Comparison of ENCODE assay signal across 19 mouse cellular contexts in the genomic region with DNA sequence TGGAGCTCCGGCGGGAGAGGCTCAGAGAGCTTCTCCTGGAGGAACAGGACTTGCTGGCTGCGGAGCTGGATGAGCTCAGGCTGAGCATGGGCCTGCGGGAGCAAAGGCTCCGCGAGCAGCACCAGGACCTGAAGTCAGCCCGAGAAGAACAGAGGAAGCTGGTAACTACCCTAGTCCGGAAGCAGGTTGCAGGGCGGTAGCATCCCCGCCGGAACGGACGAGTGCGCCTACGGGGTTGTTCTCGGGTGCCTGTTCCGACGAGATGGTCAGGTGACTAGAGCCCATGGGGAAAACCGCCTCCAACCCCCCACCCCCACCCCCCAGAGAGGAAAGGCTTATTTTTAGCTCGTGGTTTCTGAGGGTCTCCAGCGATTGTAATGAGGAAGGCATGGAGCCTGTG. TPM values are rescaled to one million over a fixed set of nuclear protein-coding genes. Genes with fewer than 3 reads are reported as not detected.
DNase-seq lines count a peak whose midpoint lies in the region; ATAC-seq and TF ChIP-seq lines count a peak whose summit lies in the region.
"Had no signal": no experiment of that assay in that cellular context is flagged by ENCODE, and none has a peak within 500 bp of the region (broad histone marks: within the 10 kb centered on the region; RNA-seq: fewer than 3 reads in every experiment).

No protein-coding gene starts in this region.

- TF ChIP-seq EP300 in ES-Bruce4 (IDR thresholded peaks at IDR 0.05; ENCODE audit: insufficient read depth, low read depth, low read length): no peak

- no peaks in the 10 kb centered on the region for H3K9me3 ChIP-seq in liver, embryonic 11.5 days (ENCODE audit: control insufficient read depth, low read length)
- H3K9me3 ChIP-seq in ES-Bruce4 (replicated peaks; ENCODE audit: control insufficient read depth, insufficient read depth, low read length, poor library complexity, severe bottlenecking): no peaks in the 10 kb centered on the region
- H3K9me3 ChIP-seq in liver, embryonic 15.5 days (replicated peaks): no peaks in the 10 kb centered on the region
- H3K9me3 ChIP-seq: heart, embryonic 15.5 days had no signal

- H3K9ac ChIP-seq in liver, embryonic 11.5 days (ENCODE audit: low read depth, low read length): no peak overlapping the region
- H3K9ac ChIP-seq in ES-Bruce4 (ENCODE audit: low read depth, poor library complexity, severe bottlenecking): peak overlapping the region; percentile 40; the same call in 1 of the 2 replicates
- no peak overlapping the region for H3K9ac ChIP-seq in liver, embryonic 15.5 days
- H3K9ac ChIP-seq: heart, embryonic 15.5 days; liver, embryonic 14.5 days had no signal

- no peak for ATAC-seq in liver, embryonic 11.5 days (replicated peaks; ENCODE audit: low FRiP score)
- ATAC-seq in liver, embryonic 15.5 days (ENCODE audit: insufficient read depth): no peak
- ATAC-seq: forebrain, embryonic 14.5 days; hindbrain, postnatal 0 days; lung, postnatal 0 days; midbrain, embryonic 16.5 days had no signal

- H3K4me3 ChIP-seq in liver, embryonic 11.5 days (ENCODE audit: low read depth, low read length): peak overlapping the region; percentile 0; the same call in 1 of the 2 replicates
- peak overlapping the region; percentile 25 for H3K4me3 ChIP-seq in ES-Bruce4 (ENCODE audit: low read depth, low read length)
- H3K4me3 ChIP-seq in liver, embryonic 15.5 days (replicated peaks): peak overlapping the region; percentile 15; the same call in 1 of the 2 replicates

- no peak for DNase-seq in liver, embryonic 11.5 days (ENCODE audit: low spot score)
- no peak for DNase-seq in liver
- peak; percentile 47 for DNase-seq in CD4-positive helper T cell, adult 2 months (ENCODE audit: low read depth, low spot score)
- no peak for DNase-seq in adrenal gland, postnatal 36 days
- no peak for DNase-seq in lung, postnatal 25 days (ENCODE audit: low spot score)
- DNase-seq: cerebellum, adult 9-10 months; gastrocnemius, postnatal 14 days; heart, postnatal 4 days; kidney, adult 18-20 months; kidney, postnatal 10 days; layer of hippocampus, postnatal 36 days had no signal

- WGBS in liver, embryonic 11.5 days: 60% methylated on average over 21 of the region's 21 CpGs
- WGBS in liver, embryonic 15.5 days (ENCODE audit: insufficient replicate concordance): 60% methylated on average over 21 of the region's 21 CpGs

- H3K27ac ChIP-seq in liver, embryonic 11.5 days (ENCODE audit: low read depth, low read length): no peak overlapping the region
- H3K27ac ChIP-seq in ES-Bruce4 (ENCODE audit: insufficient read depth, low read length): no peak overlapping the region
- no peak overlapping the region for H3K27ac ChIP-seq in liver, embryonic 15.5 days (replicated peaks)
- H3K27ac ChIP-seq: heart, embryonic 15.5 days; hindbrain, postnatal 0 days; liver, embryonic 14.5 days had no signal

- no peak for TF ChIP-seq CTCF in ES-Bruce4 (IDR thresholded peaks at IDR 0.05; ENCODE audit: low read depth, low read length)

- peaks cover 6% of the 10 kb centered on the region for H3K4me1 ChIP-seq in liver, embryonic 11.5 days (replicated peaks; ENCODE audit: control insufficient read depth, insufficient read depth, low read length)
- peaks cover 2% of the 10 kb centered on the region for H3K4me1 ChIP-seq in ES-Bruce4 (ENCODE audit: control insufficient read depth, insufficient read depth, low read length)
- peaks cover 20% of the 10 kb centered on the region for H3K4me1 ChIP-seq in liver, embryonic 15.5 days (replicated peaks)

- no peak for TF ChIP-seq POLR2A in ES-Bruce4 (IDR thresholded peaks at IDR 0.05; ENCODE audit: insufficient read depth, low read length)

- no peaks in the 10 kb centered on the region for H3K27me3 ChIP-seq in liver, embryonic 11.5 days (replicated peaks; ENCODE audit: control insufficient read depth, insufficient read depth, low read length)
- no peaks in the 10 kb centered on the region for H3K27me3 ChIP-seq in ES-Bruce4 (ENCODE audit: control insufficient read depth, insufficient read depth, low read length, poor library complexity, severe bottlenecking)
- no peaks in the 10 kb centered on the region for H3K27me3 ChIP-seq in liver, embryonic 15.5 days
- H3K27me3 ChIP-seq: heart, embryonic 15.5 days had no signal

- peak overlapping the region; percentile 35 for H3K4me2 ChIP-seq in liver, embryonic 11.5 days
- peak overlapping the region; percentile 30 for H3K4me2 ChIP-seq in liver, embryonic 15.5 days

- H3K36me3 ChIP-seq in liver, embryonic 11.5 days (ENCODE audit: control insufficient read depth, insufficient read depth, low read length): peaks cover 14% of the 10 kb centered on the region
- H3K36me3 ChIP-seq in ES-Bruce4 (ENCODE audit: control insufficient read depth, insufficient read depth, low read length, poor library complexity, severe bottlenecking): peaks cover 12% of the 10 kb centered on the region
- H3K36me3 ChIP-seq in liver, embryonic 15.5 days (replicated peaks): peaks cover 34% of the 10 kb centered on the region

RNA-seq across cellular contexts. Expression of gene Tchp, which starts 1.8 kb away (rescaled TPM):
- polyA plus RNA-seq in liver, embryonic 11.5 days (2014; fragmentation: Nextera tagmentation; extraction: Ambion mirVana): 7.9 and 11.4 TPM in 2 replicates
- polyA plus RNA-seq in ES-Bruce4 (2011; ENCODE audit: insufficient read depth, insufficient read length, low read depth, missing spikeins): 11.2 and 11.5 TPM in 2 replicates
- 2.9 and 3.2 TPM in 2 replicates for polyA plus RNA-seq in liver, embryonic 15.5 days (2015; fragmentation: Nextera tagmentation; extraction: Ambion mirVana)
- total RNA-seq in adrenal gland, postnatal 36 days (2021): 1 to 10 TPM; 7.6 to 8.9 TPM

RNA-seq across cellular contexts. Expression of gene Gltp, which starts 18.6 kb away (rescaled TPM):
- 51.3 and 53.4 TPM in 2 replicates for polyA plus RNA-seq in liver, embryonic 11.5 days (2014; fragmentation: Nextera tagmentation; extraction: Ambion mirVana)
- 60.0 and 61.9 TPM in 2 replicates for polyA plus RNA-seq in ES-Bruce4 (2011; ENCODE audit: insufficient read depth, insufficient read length, low read depth, missing spikeins)
- polyA plus RNA-seq in liver, embryonic 15.5 days (2015; fragmentation: Nextera tagmentation; extraction: Ambion mirVana): 36.2 and 36.8 TPM in 2 replicates
- total RNA-seq in adrenal gland, postnatal 36 days (2021): 10 to 100 TPM; 50.8 to 60.5 TPM

RNA-seq across cellular contexts. Expression of gene Trpv4, which starts 51.1 kb away (rescaled TPM):
- polyA plus RNA-seq in liver, embryonic 11.5 days (2014; fragmentation: Nextera tagmentation; extraction: Ambion mirVana): 0.56 and 0.78 TPM in 2 replicates
- polyA plus RNA-seq in ES-Bruce4 (2011; ENCODE audit: insufficient read depth, insufficient read length, low read depth, missing spikeins): 3.9 and 4.2 TPM in 2 replicates
- polyA plus RNA-seq in liver, embryonic 15.5 days (2015; fragmentation: Nextera tagmentation; extraction: Ambion mirVana): 0.24 and 0.33 TPM in 2 replicates
- total RNA-seq in adrenal gland, postnatal 36 days (2021): 1 to 10 TPM; 1.5 to 2.7 TPM
